Mouse (Mus musculus): ENCODE data around the gene Col25a1.

Col25a1 gene

DNA sequence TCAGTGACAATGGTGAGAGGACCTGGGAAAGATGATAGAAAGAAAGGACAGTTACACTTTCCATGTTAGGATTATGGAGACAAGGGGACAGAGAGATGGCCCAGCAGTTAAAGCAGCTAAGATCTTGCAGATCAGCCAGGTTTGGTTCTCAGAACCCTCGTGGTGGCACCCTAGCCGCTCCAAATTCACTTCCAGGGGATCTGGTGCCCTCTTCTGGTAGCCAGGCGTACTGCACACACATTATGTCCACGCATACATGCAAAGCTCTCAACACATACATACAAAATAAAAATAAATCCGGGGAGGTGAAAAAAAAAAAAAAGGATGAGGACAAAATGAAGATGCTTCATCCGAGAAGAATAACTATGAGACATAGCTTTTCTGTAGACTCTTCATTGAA, 445.4 kb downstream of the Col25a1 start:
- no peak for DNase-seq (ENCODE audit: low spot score)

GRCm38 (mm10) chr3:130579501-130579900, 448.2 kb downstream of the Col25a1 start:
- DNase-seq (ENCODE audit: low spot score): no peak

- no peak for DNase-seq (ENCODE audit: low spot score)
Observed at GRCm38 (mm10) chr3:130581577-130581976, 450.3 kb downstream of the Col25a1 start.

GRCm38 (mm10) chr3:130582903-130583664, 451.8 kb downstream of the Col25a1 start:
- no peak for DNase-seq (ENCODE audit: low spot score)

- no peak for DNase-seq (ENCODE audit: low spot score)
Observed at GRCm38 (mm10) chr3:130584007-130584406, 452.7 kb downstream of the Col25a1 start.

- DNase-seq (ENCODE audit: low spot score): no peak
Observed at GRCm38 (mm10) chr3:130595050-130595449, 463.7 kb downstream of the Col25a1 start.

- DNase-seq (ENCODE audit: low spot score): no peak
Observed at GRCm38 (mm10) chr3:130601491-130601890, 470.2 kb downstream of the Col25a1 start.

DNA sequence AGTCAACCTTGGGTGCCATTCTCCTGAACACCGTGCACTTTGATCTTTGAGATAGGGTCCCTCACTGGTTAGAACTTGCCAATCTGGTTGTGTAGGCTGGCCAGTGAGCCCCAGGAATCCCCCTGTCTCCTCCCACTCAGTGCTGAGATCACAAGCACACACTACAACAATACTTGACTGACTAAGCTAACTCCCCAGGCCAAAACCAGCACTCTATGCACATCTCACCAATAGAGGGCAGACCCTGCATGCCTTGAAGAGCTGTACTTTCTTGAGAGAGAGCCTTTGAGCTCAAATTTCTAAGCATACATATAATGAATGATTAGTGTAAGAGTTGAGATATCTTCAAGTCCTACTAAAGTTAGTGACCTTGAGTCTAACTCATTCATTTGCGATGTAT, 476.6 kb downstream of the Col25a1 start:
- no peak for DNase-seq (ENCODE audit: low spot score)

DNA sequence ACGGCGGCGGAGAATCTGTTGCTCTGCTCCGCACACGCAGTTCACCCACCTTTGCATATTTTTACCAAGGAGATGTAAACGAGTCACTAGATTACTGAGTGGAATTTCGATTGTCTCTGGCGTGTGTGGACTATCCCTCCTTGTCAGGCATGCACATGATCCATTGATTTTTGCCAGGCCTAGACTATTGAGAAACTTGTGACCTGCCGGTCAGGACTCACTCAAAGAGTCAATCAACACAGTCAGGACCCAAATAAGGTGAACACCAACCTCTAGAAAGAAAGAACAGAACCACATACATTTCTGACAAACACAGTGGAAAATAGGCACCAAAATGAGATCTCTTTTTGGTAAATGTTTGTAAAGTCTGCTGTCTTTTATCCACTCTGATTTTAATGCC, 483.1 kb downstream of the Col25a1 start:
- DNase-seq (ENCODE audit: low spot score): no peak

DNA sequence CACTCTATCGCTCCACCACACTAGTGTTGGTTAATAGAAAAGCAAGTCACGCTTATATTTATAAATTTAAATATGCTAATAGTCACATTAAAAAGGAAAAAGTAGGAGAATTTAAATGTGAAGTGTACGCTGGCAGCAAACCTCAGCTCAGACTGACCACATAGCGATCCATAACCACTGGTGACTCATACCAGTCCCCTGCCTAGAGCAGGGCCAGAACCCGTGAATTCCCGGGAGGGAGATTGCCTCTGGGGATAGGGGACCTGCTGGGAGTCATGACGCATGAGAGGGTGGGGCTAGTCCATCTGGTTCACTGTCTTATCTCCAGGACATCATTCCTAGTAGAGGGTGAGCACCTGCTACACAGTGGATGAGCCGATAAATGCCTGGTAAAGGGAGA, 484.3 kb downstream of the Col25a1 start:
- no peak for DNase-seq (ENCODE audit: low spot score)

DNA sequence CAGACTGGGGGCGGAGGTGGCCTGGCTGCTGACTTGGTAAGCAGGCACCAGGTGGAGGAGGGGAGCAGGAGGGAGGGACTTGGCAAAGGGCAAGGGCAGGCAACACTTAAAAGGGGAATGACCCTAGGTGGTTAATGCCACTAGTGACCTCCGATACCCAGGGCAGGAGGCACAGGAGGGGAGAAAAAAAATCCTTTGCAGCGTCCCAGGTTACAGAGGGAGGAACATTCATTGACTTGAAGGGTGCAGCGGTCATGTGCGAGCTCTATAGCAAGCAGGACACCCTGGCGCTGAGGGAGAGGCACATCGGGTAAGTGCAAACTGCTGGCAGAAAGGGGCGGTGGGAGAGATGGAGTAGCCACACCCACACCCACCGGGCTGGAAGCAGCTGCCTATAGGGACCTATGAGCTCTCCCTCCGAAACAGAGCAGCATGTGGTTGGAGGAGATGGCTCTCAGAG, 486.2 kb downstream of the Col25a1 start, which contains the start of gene Etnppl:
Etnppl (plus strand) TSS at position 10 of the 460 bp plus-strand sequence.
- no peak for DNase-seq (ENCODE audit: low spot score)

DNA sequence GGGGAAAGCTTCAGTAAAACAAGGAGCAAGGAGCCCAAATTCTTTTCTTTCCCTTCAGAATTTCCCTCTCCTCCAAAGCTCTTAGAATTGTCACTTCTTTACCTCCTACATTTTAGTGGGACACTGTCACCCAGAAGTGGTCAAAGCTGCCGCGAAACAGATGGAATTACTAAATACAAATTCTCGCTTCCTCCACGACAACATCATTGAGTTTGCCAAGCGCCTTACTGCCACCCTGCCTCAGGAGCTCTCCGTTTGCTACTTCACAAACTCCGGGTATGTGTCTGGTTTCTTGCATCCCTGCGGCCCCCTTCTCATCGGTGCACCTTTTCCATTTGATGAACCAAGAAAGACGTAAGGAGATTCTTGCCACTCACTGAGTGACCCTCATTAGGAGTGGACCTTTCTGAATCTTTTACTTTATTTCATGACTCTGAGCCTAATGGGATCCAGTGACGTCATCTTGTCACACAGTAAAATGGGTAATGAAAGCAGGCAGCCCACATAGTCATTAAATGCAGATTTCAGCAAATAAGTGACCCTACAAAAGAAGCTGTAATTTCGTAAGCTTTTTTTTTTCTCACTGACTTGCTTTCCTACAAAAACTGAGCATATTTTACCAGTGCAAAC, 489.3 kb downstream of the Col25a1 start:
- DNase-seq (ENCODE audit: low spot score): no peak

DNA sequence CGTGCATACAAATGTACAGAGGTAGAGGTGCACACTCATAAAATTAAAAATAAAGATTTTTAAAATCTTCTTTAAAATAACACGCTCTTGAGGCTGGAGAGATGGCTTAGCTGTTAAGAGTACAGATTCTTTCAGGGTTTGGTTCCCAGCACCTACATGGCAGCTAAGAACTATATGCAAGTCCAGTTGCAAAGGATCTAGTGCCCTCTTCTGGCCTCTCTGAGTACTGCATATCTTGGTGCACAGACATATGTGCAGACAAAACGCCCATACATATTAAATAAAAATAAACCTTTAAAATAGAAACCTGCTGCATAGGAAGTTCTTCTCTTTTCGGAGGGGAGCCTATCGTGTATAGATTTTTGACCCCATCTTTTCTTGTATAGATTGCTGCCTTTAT, 497.1 kb downstream of the Col25a1 start:
- DNase-seq (ENCODE audit: low spot score): no peak

GRCm38 (mm10) chr3:130633859-130634258, 502.6 kb downstream of the Col25a1 start:
- no peak for DNase-seq (ENCODE audit: low spot score)

DNA sequence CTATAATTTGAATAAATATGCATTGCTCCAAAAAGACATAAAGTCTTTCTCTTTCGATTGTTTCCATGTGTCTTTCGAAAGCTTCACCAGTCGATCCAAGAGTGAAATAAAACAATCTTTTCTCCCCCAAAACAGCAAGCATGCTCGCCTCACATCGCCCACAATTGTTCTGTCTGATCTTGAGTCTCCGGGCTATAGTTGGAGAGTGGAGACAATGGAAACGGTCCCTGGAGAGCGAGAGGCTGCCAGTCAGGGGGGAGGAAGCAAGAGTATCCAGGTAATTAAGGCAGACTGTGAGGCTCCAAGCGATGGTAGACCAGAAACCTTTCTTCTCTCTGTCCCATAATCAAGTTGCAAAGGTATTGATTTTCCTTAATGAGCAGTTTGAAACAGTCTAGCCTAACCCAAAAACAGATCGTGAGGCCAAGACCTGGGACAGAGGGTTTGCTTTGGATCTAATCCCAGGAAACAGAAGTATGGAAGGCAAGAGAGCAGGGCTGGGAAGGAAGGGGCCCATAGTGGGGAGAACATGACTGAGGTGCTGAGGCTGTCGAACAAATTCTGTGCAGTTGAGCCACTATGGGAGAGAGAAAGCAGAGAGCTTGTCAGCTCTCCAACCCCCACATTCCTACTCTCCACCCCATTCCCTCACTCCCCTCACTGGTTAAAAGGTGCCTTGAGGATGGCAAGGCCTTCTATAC, 515.0 kb downstream of the Col25a1 start:
- DNase-seq (ENCODE audit: low spot score): no peak
